Mouse (Mus musculus) C2C12 (cell line): ENCODE data around the gene Themis.

Source experiments
- CEBPB ChIP-seq: IDR thresholded peaks from one replicate; pipeline ENCODE4 v1.6.1; 2011; ENCODE audit warnings: low read depth, mild to moderate bottlenecking, control low read depth, moderate library complexity
- CTCF ChIP-seq: IDR thresholded peaks from one replicate; pipeline ENCODE4 v1.5.1; 2011; ENCODE audit not compliant: control insufficient read depth, insufficient read depth, insufficient read length
- MAX ChIP-seq: IDR thresholded peaks from one replicate; pipeline ENCODE4 v1.6.1; 2011; ENCODE audit warnings: mild to moderate bottlenecking, control low read depth
- MYOD1 ChIP-seq: IDR thresholded peaks from one replicate; pipeline ENCODE4 v1.6.1; 2011; ENCODE audit warnings: low read depth; ENCODE audit not compliant: control insufficient read depth, insufficient read length
- MYOG ChIP-seq: IDR thresholded peaks from one replicate; pipeline ENCODE4 v1.6.1; 2011; ENCODE audit not compliant: control insufficient read depth, insufficient read length; ENCODE audit errors: extremely low read depth
- USF1 ChIP-seq: IDR thresholded peaks from one replicate; pipeline ENCODE4 v1.6.1; 2011; ENCODE audit warnings: low read depth, mild to moderate bottlenecking, control low read depth, moderate library complexity

- TF ChIP-seq CTCF = no peak
- TF ChIP-seq CEBPB = no peak
- TF ChIP-seq USF1 = no peak
- no peak for TF ChIP-seq MYOG
- TF ChIP-seq MYOD1 = no peak
- TF ChIP-seq MAX = no peak
Observed at GRCm38 (mm10) chr10:28647855-28648254, 20.3 kb upstream of the Themis start.
